ENCODE assay signal across 7 mouse cellular contexts in the genomic region with DNA sequence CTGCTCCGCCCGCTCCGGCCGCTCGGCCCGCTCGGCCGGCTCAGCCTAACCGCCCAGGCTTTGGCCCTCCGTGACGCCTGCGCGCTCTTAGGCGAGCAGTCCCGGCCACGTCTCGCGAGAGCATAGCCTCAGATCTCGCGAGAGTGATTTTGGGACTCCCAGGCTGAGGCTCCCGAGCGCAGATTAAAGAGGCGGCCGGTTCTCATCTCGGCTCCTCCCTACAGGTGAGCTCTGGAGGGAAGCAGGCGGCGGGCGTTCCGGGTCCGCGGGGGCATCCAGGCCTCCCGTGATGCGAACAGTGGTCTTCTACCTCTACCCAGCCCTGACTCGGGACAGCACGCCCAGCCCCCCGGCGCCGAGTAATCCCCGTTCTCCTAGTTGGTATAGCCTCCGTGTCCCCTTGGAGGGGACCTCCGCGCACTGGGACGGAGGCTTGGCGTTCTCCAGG. TPM values are rescaled to one million over a fixed set of nuclear protein-coding genes. Genes with fewer than 3 reads are reported as not detected.
DNase-seq lines count a peak whose midpoint lies in the region; ATAC-seq lines count a peak whose summit lies in the region.

Gene Ofd1 (minus strand): TSS at position 89 of the 448 bp plus-strand sequence.

- intact Hi-C loops in gastrocnemius, postnatal 36 days (cut with DNase I), result loop anchor here (2.0 kb wide), 1 partner anchor 70 kb away; no protein-coding TSS in a partner anchor
- intact Hi-C loops in left cerebral cortex, postnatal 36 days (cut with DNase I), result loop anchor here (2.0 kb wide), 1 partner anchor 212 kb away; no protein-coding TSS in a partner anchor

- peak within 1 kb of the TSS; percentile 65 for H3K4me3 ChIP-seq in intestine, embryonic 16.5 days (ENCODE audit: low read length)
- H3K4me3 ChIP-seq in midbrain, embryonic 11.5 days (ENCODE audit: low read depth, low read length), result peak within 1 kb of the TSS; percentile 53

- H3K9ac ChIP-seq in intestine, embryonic 16.5 days (ENCODE audit: low read depth, low read length), result peak within 1 kb of the TSS; percentile 79
- H3K9ac ChIP-seq in midbrain, embryonic 11.5 days (ENCODE audit: low read length), result peak within 1 kb of the TSS; percentile 83

- peak within 1 kb of the TSS; percentile 74 for H3K27ac ChIP-seq in intestine, embryonic 16.5 days (ENCODE audit: low read length)
- peak within 1 kb of the TSS; percentile 58; the same call in 1 of the 2 replicates for H3K27ac ChIP-seq in midbrain, embryonic 11.5 days (ENCODE audit: low read depth, low read length)

- no peaks in the 10 kb centered on the region; the same call in 1 of the 2 replicates for H3K27me3 ChIP-seq in intestine, embryonic 16.5 days (replicated peaks; ENCODE audit: control insufficient read depth, insufficient read depth, low read length)
- H3K27me3 ChIP-seq in midbrain, embryonic 11.5 days (ENCODE audit: control insufficient read depth, insufficient read depth, low read length), result peaks cover 17% of the 10 kb centered on the region

- no peaks in the 10 kb centered on the region for H3K9me3 ChIP-seq in intestine, embryonic 16.5 days (ENCODE audit: control insufficient read depth, low read length)
- H3K9me3 ChIP-seq in midbrain, embryonic 11.5 days (ENCODE audit: control insufficient read depth, low read length), result no peaks in the 10 kb centered on the region

- DNase-seq in adrenal gland, adult 2 months, result peak; percentile 92
- peak; percentile 85 for DNase-seq in embryo, embryonic 11.5 days (ENCODE audit: low read depth, low spot score)
- DNase-seq in gastrocnemius, postnatal 36 days, result peak; percentile 80 to 88
- DNase-seq in left cerebral cortex, postnatal 36 days (ENCODE audit: low spot score in 2 of 2), result peak; percentile 83 to 87
- DNase-seq in midbrain, embryonic 11.5 days (ENCODE audit: low spot score, missing footprints), result peak; percentile 97
- peak; percentile 93 for DNase-seq in skeletal muscle tissue, adult 2 months (ENCODE audit: low read depth, low spot score)

- WGBS in intestine, embryonic 16.5 days, result 11% methylated on average over 44 of the region's 44 CpGs
- 15% methylated on average over 36 of the region's 44 CpGs for WGBS in midbrain, embryonic 11.5 days

- peak within 1 kb of the TSS; percentile 54 for H3K4me2 ChIP-seq in intestine, embryonic 16.5 days (ENCODE audit: low read depth, low read length)
- peak within 1 kb of the TSS; percentile 55 for H3K4me2 ChIP-seq in midbrain, embryonic 11.5 days

- H3K36me3 ChIP-seq in intestine, embryonic 16.5 days (ENCODE audit: control insufficient read depth, insufficient read depth, low read length), result no peaks in the 10 kb centered on the region
- H3K36me3 ChIP-seq in midbrain, embryonic 11.5 days (ENCODE audit: control insufficient read depth, insufficient read depth, low read length), result no peaks in the 10 kb centered on the region

- H3K4me1 ChIP-seq in intestine, embryonic 16.5 days (ENCODE audit: control insufficient read depth, insufficient read depth, low read length), result no peaks in the 10 kb centered on the region
- H3K4me1 ChIP-seq in midbrain, embryonic 11.5 days (ENCODE audit: control insufficient read depth, insufficient read depth, low read length), result no peaks in the 10 kb centered on the region

- peak; percentile 100 for ATAC-seq in intestine, embryonic 16.5 days
- peak; percentile 99 for ATAC-seq in midbrain, embryonic 11.5 days (ENCODE audit: low FRiP score)

RNA-seq across cellular contexts. Expression of gene Ofd1, which starts in this region (rescaled TPM):
- 1 to 10 TPM; 6.1 to 6.3 TPM for total RNA-seq in adrenal gland, adult 2 months (2021)
- 0.37 and 0.59 TPM in 2 replicates for polyA plus RNA-seq in adrenal gland, adult 2 months (2012; rRNA removed)
- 1 to 10 TPM; 3.9 to 6.1 TPM for total RNA-seq in gastrocnemius, postnatal 36 days (2021)
- 4.3 and 4.5 TPM in 2 replicates for polyA plus RNA-seq in intestine, embryonic 16.5 days (2015; fragmentation: Nextera tagmentation; extraction: Ambion mirVana)
- 1 to 10 TPM; 4.6 to 5.6 TPM for total RNA-seq in left cerebral cortex, postnatal 36 days (2021)
- polyA plus RNA-seq in midbrain, embryonic 11.5 days (2014; fragmentation: Nextera tagmentation; extraction: Ambion mirVana), result 9.4 and 9.9 TPM in 2 replicates

Comparison
In these comparisons a context has a peak if more than half of its experiments do, and no peak if none do; other contexts are left out.
1. Peak in every context shown above with its lines: DNase-seq, ATAC-seq, H3K4me3 ChIP-seq and H3K27ac ChIP-seq.